Mouse (Mus musculus) spleen, adult 2 months (tissue): ENCODE measurements around the gene Ctnna3.

ENCODE experiments used
- CTCF ChIP-seq: fragments of 200-500 bp; IDR thresholded peaks from 2 replicates; pipeline ENCODE4 v1.5.1; 2011; ENCODE audit warnings: mild to moderate bottlenecking, inconsistent platforms; ENCODE audit not compliant: insufficient read depth, insufficient read length, insufficient replicate concordance; ENCODE audit errors: extremely low read depth
- POLR2A ChIP-seq: fragments of 200-500 bp; IDR thresholded peaks from 2 replicates; pipeline ENCODE4 v1.6.1; 2011; ENCODE audit warnings: low read depth, low read length, inconsistent platforms

DNA sequence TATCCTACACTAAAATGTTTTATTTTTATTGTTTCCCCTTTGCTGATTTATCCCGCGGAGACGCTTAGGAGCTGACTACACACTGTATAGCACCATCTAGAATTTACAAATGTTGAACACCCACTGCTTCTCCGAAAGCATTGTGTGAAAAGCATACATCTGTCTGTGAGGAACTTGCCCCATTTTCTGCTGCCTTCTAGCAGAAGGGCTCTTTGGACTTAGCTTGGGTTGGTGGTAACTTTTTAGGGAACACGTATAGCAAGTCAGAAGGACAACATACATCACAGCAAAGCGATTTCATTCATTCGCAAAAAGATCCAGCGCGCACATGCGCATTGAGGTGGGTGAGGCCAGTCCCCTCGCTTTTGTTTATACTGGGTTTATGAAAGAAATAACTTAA, 685.3 kb downstream of the Ctnna3 start:
- TF ChIP-seq POLR2A (no peak), CTCF (no peak)
